Comparison of ENCODE assay signal across 10 mouse cellular contexts in genomic region chr13:45239153-45239552, GRCm38 (mm10).
DNase-seq lines count a peak whose midpoint lies in the region; ATAC-seq and TF ChIP-seq lines count a peak whose summit lies in the region.
"Had no signal": no experiment of that assay in that cellular context is flagged by ENCODE, and none has a peak within 500 bp of the region (broad histone marks: within the 10 kb centered on the region; RNA-seq: fewer than 3 reads in every experiment).

No protein-coding gene starts in this region.

- peak; percentile 46 for DNase-seq in gastrocnemius, adult 2 months
- DNase-seq in gastrocnemius, postnatal 36 days, result no peak
- peak; percentile 69 for DNase-seq in adrenal gland, postnatal 14 days
- peak; percentile 29 to 36 for DNase-seq in left cerebral cortex, postnatal 25 days (ENCODE audit: low spot score in 2 of 2)
- peak; percentile 78 for DNase-seq in retina, postnatal 1 day
- DNase-seq in spleen, postnatal 10 days (ENCODE audit: low spot score in 2 of 2), result no peak
- DNase-seq in stomach, postnatal 0 days (ENCODE audit: low spot score), result no peak
- DNase-seq: liver, embryonic 13.5 days had no signal

- H3K27me3 ChIP-seq in intestine, embryonic 15.5 days (replicated peaks), result no peaks in the 10 kb centered on the region
- H3K27me3 ChIP-seq in stomach, postnatal 0 days (ENCODE audit: control insufficient read depth, insufficient read depth, low read length), result no peaks in the 10 kb centered on the region
- H3K27me3 ChIP-seq: embryonic facial prominence, embryonic 12.5 days had no signal

- intact Hi-C loops in gastrocnemius, adult 2 months (cut with DNase I), result no loop called here
- intact Hi-C loops in gastrocnemius, postnatal 36 days (cut with DNase I), result no loop called here
- intact Hi-C loops in left cerebral cortex, postnatal 25 days (cut with DNase I), result no loop called here

- H3K36me3 ChIP-seq in intestine, embryonic 15.5 days, result no peaks in the 10 kb centered on the region
- H3K36me3 ChIP-seq in stomach, postnatal 0 days (ENCODE audit: control insufficient read depth, insufficient read depth, low read length), result no peaks in the 10 kb centered on the region
- H3K36me3 ChIP-seq: embryonic facial prominence, embryonic 12.5 days; liver, embryonic 13.5 days had no signal

- H3K9me3 ChIP-seq in intestine, embryonic 15.5 days, result no peaks in the 10 kb centered on the region
- no peaks in the 10 kb centered on the region for H3K9me3 ChIP-seq in stomach, postnatal 0 days (ENCODE audit: control insufficient read depth, low read length)
- H3K9me3 ChIP-seq: embryonic facial prominence, embryonic 12.5 days; liver, embryonic 13.5 days had no signal

- WGBS in intestine, embryonic 15.5 days, result 55% methylated on average over 9 of the region's 9 CpGs
- 43% methylated on average over 9 of the region's 9 CpGs for WGBS in stomach, postnatal 0 days

- TF ChIP-seq CTCF in gastrocnemius, adult 2 months (IDR thresholded peaks at IDR 0.05), result no peak
- TF ChIP-seq CTCF in stomach, postnatal 0 days (IDR thresholded peaks at IDR 0.05; ENCODE audit: low read depth), result no peak

- peak; percentile 55; the same call in 1 of the 2 replicates for ATAC-seq in intestine, embryonic 15.5 days
- no peak for ATAC-seq in stomach, postnatal 0 days (ENCODE audit: low FRiP score, low TSS enrichment)

- H3K27ac ChIP-seq in gastrocnemius, adult 2 months, result peak overlapping the region; percentile 16; the same call in 1 of the 2 replicates
- no peak overlapping the region for H3K27ac ChIP-seq in intestine, embryonic 15.5 days
- H3K27ac ChIP-seq in stomach, postnatal 0 days (replicated peaks), result no peak overlapping the region
- H3K27ac ChIP-seq: embryonic facial prominence, embryonic 12.5 days; liver, embryonic 13.5 days had no signal

- H3K9ac ChIP-seq in intestine, embryonic 15.5 days, result no peak overlapping the region
- H3K9ac ChIP-seq in stomach, postnatal 0 days (ENCODE audit: low read length), result no peak overlapping the region
- H3K9ac ChIP-seq: embryonic facial prominence, embryonic 12.5 days; liver, embryonic 13.5 days had no signal

- no peak overlapping the region; the same call in 1 of the 2 replicates for H3K4me2 ChIP-seq in intestine, embryonic 15.5 days (replicated peaks)
- no peak overlapping the region for H3K4me2 ChIP-seq in stomach, postnatal 0 days (replicated peaks; ENCODE audit: low read depth)
- H3K4me2 ChIP-seq: embryonic facial prominence, embryonic 12.5 days; liver, embryonic 13.5 days had no signal

- TF ChIP-seq EP300 in stomach, postnatal 0 days (optimal IDR thresholded peaks at IDR 0.05), result no peak

- H3K4me1 ChIP-seq in intestine, embryonic 15.5 days (replicated peaks), result peaks cover 12% of the 10 kb centered on the region
- no peaks in the 10 kb centered on the region for H3K4me1 ChIP-seq in stomach, postnatal 0 days (replicated peaks; ENCODE audit: control insufficient read depth, insufficient read depth)
- H3K4me1 ChIP-seq: liver, embryonic 13.5 days had no signal

- peak overlapping the region; percentile 54 for H3K4me3 ChIP-seq in gastrocnemius, adult 2 months
- H3K4me3 ChIP-seq in intestine, embryonic 15.5 days (replicated peaks), result no peak overlapping the region
- H3K4me3 ChIP-seq in stomach, postnatal 0 days (ENCODE audit: low read depth, low read length), result no peak overlapping the region
- H3K4me3 ChIP-seq: embryonic facial prominence, embryonic 12.5 days; liver, embryonic 13.5 days had no signal

Comparison
In these comparisons a context has a peak if more than half of its experiments do, and no peak if none do; other contexts are left out.
1. DNase-seq: peak in gastrocnemius, adult 2 months (single experiment), adrenal gland, postnatal 14 days (single experiment), left cerebral cortex, postnatal 25 days (2 of 2) and retina, postnatal 1 day (single experiment); none in gastrocnemius, postnatal 36 days (0 of 2), spleen, postnatal 10 days (0 of 2) and stomach, postnatal 0 days (single experiment).